Comparison of ENCODE assay signal across 27 mouse cellular contexts in the genomic region with DNA sequence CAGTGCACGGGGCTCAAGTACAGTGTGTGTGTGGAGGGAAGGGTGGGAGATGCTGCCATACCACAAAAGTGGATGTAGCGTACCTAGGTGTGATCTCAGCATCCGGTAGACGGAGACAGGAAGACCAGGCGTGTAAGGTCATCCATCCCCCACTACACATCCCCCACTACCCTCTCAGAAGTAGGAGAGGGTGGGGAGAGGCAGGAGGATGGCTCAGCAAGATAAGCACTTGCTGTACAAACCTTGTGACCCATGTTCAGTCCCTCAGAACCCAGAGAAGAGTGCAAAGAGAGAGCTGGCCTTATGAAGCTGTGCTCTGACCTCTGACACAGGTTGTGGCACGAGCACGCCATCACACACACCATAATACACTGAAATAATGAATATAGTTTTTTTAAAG. TPM values are rescaled to one million over a fixed set of nuclear protein-coding genes. Genes with fewer than 3 reads are reported as not detected.
"Had no signal": no experiment of that assay in that cellular context is flagged by ENCODE, and none has a peak within 500 bp of the region (broad histone marks: within the 10 kb centered on the region; RNA-seq: fewer than 3 reads in every experiment).

No protein-coding gene starts in this region.

- H3K27me3 ChIP-seq: liver, embryonic 15.5 days; midbrain, embryonic 15.5 days; neural tube, embryonic 12.5 days; neural tube, embryonic 15.5 days; stomach, embryonic 15.5 days had no signal

- H3K27ac ChIP-seq: kidney, postnatal 0 days; layer of hippocampus, adult 2 months; left cerebral cortex, adult 2 months; liver, embryonic 15.5 days; midbrain, embryonic 15.5 days; neural tube, embryonic 12.5 days; neural tube, embryonic 15.5 days; stomach, embryonic 15.5 days had no signal

- H3K9ac ChIP-seq: liver, embryonic 15.5 days; midbrain, embryonic 15.5 days; neural tube, embryonic 12.5 days; neural tube, embryonic 15.5 days; stomach, embryonic 15.5 days had no signal

- H3K4me3 ChIP-seq: layer of hippocampus, adult 2 months; left cerebral cortex, adult 2 months; liver, embryonic 15.5 days; midbrain, embryonic 15.5 days; neural tube, embryonic 12.5 days; neural tube, embryonic 15.5 days; stomach, embryonic 15.5 days had no signal

- H3K9me3 ChIP-seq: liver, embryonic 15.5 days; midbrain, embryonic 15.5 days; neural tube, embryonic 12.5 days; neural tube, embryonic 15.5 days; stomach, embryonic 15.5 days had no signal

- DNase-seq: kidney, adult 2 months; kidney, postnatal 25 days; layer of hippocampus, postnatal 36 days; lung, adult 2 months; lung, postnatal 14 days; lung, postnatal 4 days; right cerebral cortex, adult 18-20 months; right cerebral cortex, postnatal 14 days; right cerebral cortex, postnatal 4 days; thymus, postnatal 25 days had no signal

- H3K4me2 ChIP-seq: liver, embryonic 15.5 days; midbrain, embryonic 11.5 days; midbrain, embryonic 15.5 days; neural tube, embryonic 12.5 days; neural tube, embryonic 15.5 days; stomach, embryonic 15.5 days had no signal

- H3K4me1 ChIP-seq: midbrain, embryonic 15.5 days; neural tube, embryonic 12.5 days; neural tube, embryonic 15.5 days; stomach, embryonic 15.5 days had no signal

- ATAC-seq: intestine, postnatal 0 days; midbrain, embryonic 15.5 days had no signal

RNA-seq across cellular contexts. Expression of gene Gm10570, which starts 13.2 kb away (rescaled TPM):
- total RNA-seq: layer of hippocampus, postnatal 10 days; megakaryocyte progenitor cell, adult 5-6 weeks; megakaryocyte-erythroid progenitor cell, adult 5-6 weeks had no signal
- polyA plus RNA-seq: intestine, postnatal 0 days; kidney, embryonic 14.5 days; limb, embryonic 11.5 days; liver, embryonic 15.5 days; lung, adult 2 months; lung, embryonic 16.5 days; midbrain, embryonic 11.5 days; neural tube, embryonic 12.5 days; stomach, embryonic 15.5 days; thymus, postnatal 0 days had no signal

RNA-seq across cellular contexts. Expression of gene Fabp3, which starts 13.2 kb away (rescaled TPM):
- total RNA-seq: megakaryocyte progenitor cell, adult 5-6 weeks; megakaryocyte-erythroid progenitor cell, adult 5-6 weeks had no signal

RNA-seq across cellular contexts. Expression of gene Serinc2, which starts 42.6 kb away (rescaled TPM):
- total RNA-seq: megakaryocyte progenitor cell, adult 5-6 weeks; megakaryocyte-erythroid progenitor cell, adult 5-6 weeks had no signal
